Mouse (Mus musculus): ENCODE measurements around the gene Myocd. TPM values are rescaled to one million over a fixed set of nuclear protein-coding genes. Genes with fewer than 3 reads are reported as not detected.

The Myocd gene
- total and polyA plus RNA-seq, 2 experiments from 2014 or later, result 55.9 to 129 TPM

DNA sequence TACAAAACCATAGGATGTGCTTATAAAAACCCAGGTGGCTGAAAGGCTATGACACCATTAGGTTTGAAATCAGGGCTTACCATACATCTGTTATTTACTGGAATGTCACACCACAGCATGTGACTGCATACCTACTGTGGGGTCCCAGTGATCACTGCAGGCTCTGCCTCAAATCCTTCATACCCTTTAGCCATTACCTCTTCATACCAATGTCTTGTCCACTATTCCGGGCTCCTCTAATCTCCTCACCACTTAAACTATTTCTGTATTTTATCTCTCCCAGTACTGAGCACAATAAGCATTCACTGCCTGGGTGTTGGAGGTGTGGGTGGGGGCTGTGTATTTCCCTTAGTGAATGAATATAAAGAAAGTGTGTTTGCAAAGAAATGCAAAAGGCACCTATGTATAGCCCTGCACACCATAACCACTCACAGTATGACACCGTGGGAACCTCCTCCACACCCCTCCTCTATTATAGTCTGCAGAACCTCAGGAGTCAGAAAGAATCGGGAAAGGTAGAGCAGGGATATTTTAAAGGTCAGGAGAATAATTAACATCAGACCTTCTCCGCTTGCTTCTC lies 126.9 kb downstream of the Myocd start:
- no peaks in the 10 kb centered on the region for H3K27me3 ChIP-seq (ENCODE audit: control insufficient read depth, insufficient read depth, low read length)
- H3K9me3 ChIP-seq (replicated peaks; ENCODE audit: control insufficient read depth, low read length), result no peaks in the 10 kb centered on the region
- ATAC-seq (ENCODE audit: insufficient read depth, low read depth), result peak; percentile 47
- H3K4me1 ChIP-seq (ENCODE audit: control insufficient read depth, insufficient read depth), result peaks cover 47% of the 10 kb centered on the region
- TF ChIP-seq EP300 (IDR thresholded peaks at IDR 0.05; ENCODE audit: low read depth) (no peak), CTCF (IDR thresholded peaks at IDR 0.05; ENCODE audit: low read depth) (no peak)
- peak overlapping the region; percentile 56 for H3K27ac ChIP-seq (ENCODE audit: low read depth)
- DNase-seq (ENCODE audit: low spot score), result no peak
- H3K4me3 ChIP-seq (ENCODE audit: low read depth, low read length), result no peak overlapping the region
- 30% methylated on average over 4 of the region's 4 CpGs for WGBS
- peak overlapping the region; percentile 39; the same call in 1 of the 2 replicates for H3K4me2 ChIP-seq (ENCODE audit: low read depth, low read length)
- H3K36me3 ChIP-seq (replicated peaks; ENCODE audit: control insufficient read depth, insufficient read depth, low read length), result no peaks in the 10 kb centered on the region
- 0 out of 2 replicates have a peak overlapping the region, but pooled peaks have one; percentile 23 for H3K9ac ChIP-seq (replicated peaks; ENCODE audit: low read depth, low read length)

DNA sequence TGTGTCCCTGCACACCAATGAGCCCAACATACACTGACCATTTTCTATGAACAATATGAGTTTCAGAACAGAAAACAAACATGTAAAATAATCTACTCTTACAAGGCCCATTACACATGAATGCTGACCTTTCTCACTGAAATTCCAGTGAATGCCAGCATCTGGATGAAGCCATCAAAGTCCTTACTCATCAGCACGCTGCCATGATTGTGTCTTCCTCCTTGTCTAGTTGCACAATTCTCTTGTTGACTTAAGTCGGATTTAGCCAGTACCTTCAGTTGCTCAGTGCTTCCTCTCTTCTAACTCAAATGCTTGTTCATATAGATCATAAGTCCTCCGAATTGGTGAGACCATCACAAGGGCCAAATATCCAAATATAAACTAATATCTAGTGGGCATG lies 130.8 kb downstream of the Myocd start:
- no peak overlapping the region for H3K4me2 ChIP-seq (ENCODE audit: low read depth, low read length)
- no peak overlapping the region for H3K9ac ChIP-seq (replicated peaks; ENCODE audit: low read depth, low read length)
- peaks cover 32% of the 10 kb centered on the region for H3K4me1 ChIP-seq (ENCODE audit: control insufficient read depth, insufficient read depth)
- no peaks in the 10 kb centered on the region for H3K27me3 ChIP-seq (ENCODE audit: control insufficient read depth, insufficient read depth, low read length)
- no peak overlapping the region for H3K4me3 ChIP-seq (ENCODE audit: low read depth, low read length)
- H3K27ac ChIP-seq (ENCODE audit: low read depth), result no peak overlapping the region
- WGBS, result 88% methylated on average over 3 of the region's 3 CpGs
- H3K9me3 ChIP-seq (replicated peaks; ENCODE audit: control insufficient read depth, low read length), result no peaks in the 10 kb centered on the region
- TF ChIP-seq CTCF (IDR thresholded peaks at IDR 0.05; ENCODE audit: low read depth), result no peak
- DNase-seq (ENCODE audit: low spot score) (no peak), ATAC-seq (ENCODE audit: insufficient read depth, low read depth) (no peak)
- H3K36me3 ChIP-seq (replicated peaks; ENCODE audit: control insufficient read depth, insufficient read depth, low read length), result no peaks in the 10 kb centered on the region

DNA sequence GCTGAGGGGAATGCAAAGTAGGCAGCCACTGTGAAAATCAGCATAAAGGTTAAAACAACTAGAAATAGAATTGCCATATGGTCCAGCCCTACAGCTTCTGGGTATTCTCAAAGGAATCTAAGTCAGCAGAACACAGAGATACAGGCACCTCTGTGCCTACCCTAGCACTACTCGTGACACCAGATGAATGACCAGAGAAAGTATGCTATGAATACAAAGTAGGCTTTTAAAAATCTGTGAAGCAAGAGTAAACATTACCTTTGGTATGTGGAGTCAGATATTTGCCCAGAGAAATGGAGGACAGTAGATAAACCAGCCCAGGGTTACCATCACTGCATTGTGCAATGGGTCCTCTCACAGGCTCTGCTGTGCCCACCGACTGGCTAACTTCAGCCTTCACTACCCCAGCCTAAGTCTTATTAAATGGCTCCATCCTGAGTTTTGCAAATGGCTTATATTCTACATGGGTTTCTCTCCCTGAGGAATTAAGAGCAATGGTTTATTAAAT lies 132.6 kb downstream of the Myocd start:
- Histone ChIP-seq H3K9ac (replicated peaks; ENCODE audit: low read depth, low read length) (no peak overlapping the region), H3K36me3 (replicated peaks; ENCODE audit: control insufficient read depth, insufficient read depth, low read length) (no peaks in the 10 kb centered on the region), H3K4me3 (ENCODE audit: low read depth, low read length) (no peak overlapping the region), H3K27me3 (ENCODE audit: control insufficient read depth, insufficient read depth, low read length) (no peaks in the 10 kb centered on the region), H3K27ac (ENCODE audit: low read depth) (no peak overlapping the region), H3K4me1 (ENCODE audit: control insufficient read depth, insufficient read depth) (peaks cover 16% of the 10 kb centered on the region), H3K4me2 (ENCODE audit: low read depth, low read length) (no peak overlapping the region), H3K9me3 (replicated peaks; ENCODE audit: control insufficient read depth, low read length) (no peaks in the 10 kb centered on the region)
- WGBS, result 67% methylated on average over 2 of the region's 2 CpGs
- DNase-seq (ENCODE audit: low spot score) (no peak), ATAC-seq (ENCODE audit: insufficient read depth, low read depth) (no peak)
- no peak for TF ChIP-seq EP300 (IDR thresholded peaks at IDR 0.05; ENCODE audit: low read depth)
- no peak for TF ChIP-seq CTCF (IDR thresholded peaks at IDR 0.05; ENCODE audit: low read depth)

DNA sequence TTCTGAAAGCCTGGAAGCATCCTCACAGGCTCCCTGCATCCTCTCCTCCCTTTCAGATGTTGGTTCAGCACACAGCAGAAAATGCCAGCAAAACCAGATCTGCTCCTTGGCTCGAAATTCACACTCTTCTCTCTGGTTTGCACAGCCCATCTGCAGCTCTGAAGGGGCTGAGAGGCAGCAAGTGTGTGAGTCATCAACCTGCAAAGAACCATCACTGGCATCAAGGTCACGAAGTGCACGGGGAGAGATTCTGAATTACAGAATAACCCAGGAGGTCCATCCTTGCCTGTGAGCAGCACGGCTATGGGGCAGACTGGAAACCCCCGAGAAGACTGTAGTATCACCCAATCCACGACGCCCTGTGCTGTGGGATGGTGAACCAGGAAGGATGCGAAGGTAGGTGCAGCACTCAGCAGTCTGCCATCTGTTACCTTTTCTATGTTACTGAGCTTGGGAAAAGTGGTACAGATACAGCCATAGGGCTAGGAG lies 134.5 kb downstream of the Myocd start:
- DNase-seq (ENCODE audit: low spot score) (no peak), ATAC-seq (ENCODE audit: insufficient read depth, low read depth) (no peak)
- Histone ChIP-seq H3K9me3 (replicated peaks; ENCODE audit: control insufficient read depth, low read length) (no peaks in the 10 kb centered on the region), H3K27ac (ENCODE audit: low read depth) (no peak overlapping the region), H3K4me2 (ENCODE audit: low read depth, low read length) (no peak overlapping the region), H3K36me3 (replicated peaks; ENCODE audit: control insufficient read depth, insufficient read depth, low read length) (no peaks in the 10 kb centered on the region), H3K27me3 (ENCODE audit: control insufficient read depth, insufficient read depth, low read length) (no peaks in the 10 kb centered on the region), H3K4me3 (ENCODE audit: low read depth, low read length) (no peak overlapping the region), H3K9ac (replicated peaks; ENCODE audit: low read depth, low read length) (no peak overlapping the region), H3K4me1 (ENCODE audit: control insufficient read depth, insufficient read depth) (0 out of 2 replicates have a peak, but pooled peaks cover 6% of the 10 kb centered on the region)
- 69% methylated on average over 8 of the region's 8 CpGs for WGBS
- no peak for TF ChIP-seq EP300 (IDR thresholded peaks at IDR 0.05; ENCODE audit: low read depth)
- no peak for TF ChIP-seq CTCF (IDR thresholded peaks at IDR 0.05; ENCODE audit: low read depth)

DNA sequence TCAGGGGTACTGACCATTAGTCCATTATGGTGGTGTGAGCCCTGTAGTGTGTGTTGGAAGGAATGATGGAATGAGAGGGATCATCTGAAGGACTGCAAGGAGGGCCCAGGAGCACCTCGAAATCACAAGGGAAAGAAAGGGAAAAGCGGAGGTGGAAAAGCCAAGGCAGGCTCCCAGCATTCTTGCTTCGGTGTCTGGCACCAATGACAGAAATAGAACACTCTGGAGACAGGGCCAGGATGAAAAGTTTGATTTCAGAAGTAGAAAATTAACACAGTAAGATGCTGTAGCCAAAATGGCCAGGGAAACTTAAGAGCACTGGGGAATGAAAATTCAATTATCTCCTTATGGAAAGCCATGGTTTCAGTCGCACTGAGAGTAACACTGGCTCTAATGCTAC lies 136.1 kb downstream of the Myocd start:
- 69% methylated on average over 4 of the region's 4 CpGs for WGBS
- ATAC-seq (ENCODE audit: insufficient read depth, low read depth) (no peak), DNase-seq (ENCODE audit: low spot score) (no peak)
- TF ChIP-seq EP300 (IDR thresholded peaks at IDR 0.05; ENCODE audit: low read depth) (no peak), CTCF (IDR thresholded peaks at IDR 0.05; ENCODE audit: low read depth) (no peak)
- H3K4me1 ChIP-seq (ENCODE audit: control insufficient read depth, insufficient read depth), result 0 out of 2 replicates have a peak, but pooled peaks cover 6% of the 10 kb centered on the region
- H3K4me3 ChIP-seq (ENCODE audit: low read depth, low read length), result no peak overlapping the region
- no peak overlapping the region for H3K9ac ChIP-seq (replicated peaks; ENCODE audit: low read depth, low read length)
- no peaks in the 10 kb centered on the region for H3K9me3 ChIP-seq (replicated peaks; ENCODE audit: control insufficient read depth, low read length)
- no peaks in the 10 kb centered on the region for H3K27me3 ChIP-seq (ENCODE audit: control insufficient read depth, insufficient read depth, low read length)
- no peak overlapping the region for H3K27ac ChIP-seq (ENCODE audit: low read depth)
- no peaks in the 10 kb centered on the region for H3K36me3 ChIP-seq (replicated peaks; ENCODE audit: control insufficient read depth, insufficient read depth, low read length)
- H3K4me2 ChIP-seq (ENCODE audit: low read depth, low read length), result no peak overlapping the region

DNA sequence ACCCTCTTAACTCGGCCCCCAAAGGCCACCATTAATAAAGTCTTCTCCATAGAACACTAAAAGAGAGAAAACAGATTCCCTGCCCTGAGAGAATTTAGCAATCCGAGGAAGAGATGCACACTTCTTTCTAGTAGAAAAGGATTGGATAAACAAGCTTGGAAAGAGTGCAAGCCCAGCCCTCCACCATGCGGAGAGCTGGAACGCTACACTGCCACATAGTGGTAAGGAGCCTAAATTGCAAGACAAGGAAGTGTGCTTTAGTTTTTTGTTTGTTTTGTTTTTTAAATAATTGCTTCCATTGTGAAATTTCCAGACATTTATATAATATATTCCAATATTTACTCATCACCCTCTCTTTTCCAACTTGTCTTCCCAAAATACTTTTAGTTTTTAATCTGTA lies 140.7 kb downstream of the Myocd start:
- H3K4me3 ChIP-seq (ENCODE audit: low read depth, low read length), result no peak overlapping the region
- TF ChIP-seq EP300 (IDR thresholded peaks at IDR 0.05; ENCODE audit: low read depth) (no peak), CTCF (IDR thresholded peaks at IDR 0.05; ENCODE audit: low read depth) (peak; percentile 44)
- H3K9me3 ChIP-seq (replicated peaks; ENCODE audit: control insufficient read depth, low read length), result no peaks in the 10 kb centered on the region
- no peak overlapping the region for H3K27ac ChIP-seq (ENCODE audit: low read depth)
- WGBS, result 81% methylated on average over 4 of the region's 4 CpGs
- H3K4me2 ChIP-seq (ENCODE audit: low read depth, low read length), result no peak overlapping the region
- H3K36me3 ChIP-seq (replicated peaks; ENCODE audit: control insufficient read depth, insufficient read depth, low read length), result no peaks in the 10 kb centered on the region
- H3K27me3 ChIP-seq (ENCODE audit: control insufficient read depth, insufficient read depth, low read length), result no peaks in the 10 kb centered on the region
- H3K4me1 ChIP-seq (ENCODE audit: control insufficient read depth, insufficient read depth), result peaks cover 7% of the 10 kb centered on the region; the same call in 1 of the 2 replicates
- ATAC-seq (ENCODE audit: insufficient read depth, low read depth) (no peak), DNase-seq (ENCODE audit: low spot score) (no peak)
- H3K9ac ChIP-seq (replicated peaks; ENCODE audit: low read depth, low read length), result no peak overlapping the region
